Mouse (Mus musculus) embryonic facial prominence, embryonic 13.5 days (tissue): Measurements from ENCODE around the gene Hrct1. TPM values are rescaled to one million over a fixed set of nuclear protein-coding genes. Genes with fewer than 3 reads are reported as not detected.

Experiments used
- polyA plus RNA-seq: library from polyadenylated mRNA; unstranded; fragments of >200 nt; fragmentation: Nextera tagmentation; extraction: Ambion mirVana; gene quantifications from 2 replicates; pipeline ENCODE4 v1.2.1, GENCODE M21; 2015

Gene Hrct1
- polyA plus RNA-seq, 1 experiment from 2014 or later = 0.18 TPM

Other genes starting within 250 kb of the Hrct1 start
- gene Sit1, start 243.5 kb upstream of the Hrct1 start, polyA plus RNA-seq = not detected in 2 replicates
- 66.2 and 73.4 TPM in 2 replicates for gene Ccdc107, start 234.3 kb upstream of the Hrct1 start, polyA plus RNA-seq
- gene Arhgef39, start 227.5 kb upstream of the Hrct1 start, polyA plus RNA-seq = 45.7 and 47.8 TPM in 2 replicates
- 0.81 and 1.5 TPM in 2 replicates for gene Car9, start 220.2 kb upstream of the Hrct1 start, polyA plus RNA-seq
- gene Tpm2, start 203.4 kb upstream of the Hrct1 start, polyA plus RNA-seq = 130 and 141 TPM in 2 replicates
- 48.9 and 54.9 TPM in 2 replicates for gene Creb3, start 164.9 kb upstream of the Hrct1 start, polyA plus RNA-seq
- 69.5 and 75.0 TPM in 2 replicates for gene Tln1, start 164.5 kb upstream of the Hrct1 start, polyA plus RNA-seq
- gene Rgp1, start 148.5 kb upstream of the Hrct1 start, polyA plus RNA-seq = 37.1 and 39.7 TPM in 2 replicates
- gene Gba2, start 148.3 kb upstream of the Hrct1 start, polyA plus RNA-seq = 22.5 and 24.2 TPM in 2 replicates
- gene Msmp, start 142.7 kb upstream of the Hrct1 start, polyA plus RNA-seq = 0.97 and 1.4 TPM in 2 replicates
- 18.2 and 19.1 TPM in 2 replicates for gene Npr2, start 95.3 kb upstream of the Hrct1 start, polyA plus RNA-seq
- gene Spag8, start 73.6 kb upstream of the Hrct1 start, polyA plus RNA-seq = 1.1 and 1.8 TPM in 2 replicates
- 74.2 and 92.1 TPM in 2 replicates for gene Hint2, start 70.7 kb upstream of the Hrct1 start, polyA plus RNA-seq
- gene Tmem8b, start 58.2 kb upstream of the Hrct1 start, polyA plus RNA-seq = 7.2 and 8.4 TPM in 2 replicates
- 3.4 and 4.2 TPM in 2 replicates for gene Fam221b, start 58.0 kb upstream of the Hrct1 start, polyA plus RNA-seq
- not detected in 2 replicates for gene Olfr70, start 26.4 kb upstream of the Hrct1 start, polyA plus RNA-seq
- not detected in 2 replicates for gene Olfr71, start 16.9 kb upstream of the Hrct1 start, polyA plus RNA-seq
- gene Spaar, start 2.8 kb downstream of the Hrct1 start, polyA plus RNA-seq = 0.06 and 0.17 TPM in 2 replicates
- gene Olfr159, start 43.8 kb downstream of the Hrct1 start, polyA plus RNA-seq = not detected in 2 replicates
- not detected in 2 replicates for gene Olfr156, start 96.7 kb downstream of the Hrct1 start, polyA plus RNA-seq
- gene Olfr157, start 113.0 kb downstream of the Hrct1 start, polyA plus RNA-seq = 0.14 TPM in 1 of 2 replicates, not detected in the other
- gene Olfr155, start 124.4 kb downstream of the Hrct1 start, polyA plus RNA-seq = not detected in 2 replicates
- gene Reck, start 148.3 kb downstream of the Hrct1 start, polyA plus RNA-seq = 28.9 and 33.6 TPM in 2 replicates
- 63.0 and 71.6 TPM in 2 replicates for gene Glipr2, start 230.2 kb downstream of the Hrct1 start, polyA plus RNA-seq